Mouse (Mus musculus) E14TG2a.4 (cell line): ENCODE results near the gene Ipo11.

Experiments used
- H3K27me3 ChIP-seq: 2 replicates; pipeline ENCODE4 v1.6.1; 2014; ENCODE audit warnings: low read length, control low read depth; ENCODE audit not compliant: insufficient read depth
- H3K36me3 ChIP-seq: 2 replicates; pipeline ENCODE4 v1.6.1; 2014; ENCODE audit warnings: low read length, control low read depth; ENCODE audit not compliant: insufficient read depth
- H3K4me1 ChIP-seq: replicated peaks from 2 replicates; pipeline ENCODE4 v1.6.1; 2014; ENCODE audit warnings: low read depth, low read length, control low read depth
- H3K4me3 ChIP-seq: replicated peaks from 2 replicates; pipeline ENCODE4 v1.5.1; 2014; ENCODE audit warnings: mild to moderate bottlenecking, low read length
- H3K9me3 ChIP-seq: 2 replicates; pipeline ENCODE4 v1.6.1; 2014; ENCODE audit warnings: low read length, control low read depth
- CTCF ChIP-seq: conservative IDR thresholded peaks from 2 replicates; pipeline ENCODE4 v1.5.1; 2014; ENCODE audit warnings: low read length
- NANOG ChIP-seq: IDR thresholded peaks from 2 replicates; pipeline ENCODE4 v1.6.1; 2014; ENCODE audit warnings: borderline replicate concordance, low read length, mixed read lengths
- POU5F1 ChIP-seq: IDR thresholded peaks from 2 replicates; pipeline ENCODE4 v1.6.1; 2014; ENCODE audit warnings: low read length, borderline replicate concordance

Ipo11 gene

GRCm38 (mm10) chr13:106887364-106887763 lies 49.4 kb downstream of the Ipo11 start:
- H3K9me3 ChIP-seq, result no peaks in the 10 kb centered on the region
- peaks cover 78% of the 10 kb centered on the region for H3K36me3 ChIP-seq
- H3K27me3 ChIP-seq, result no peaks in the 10 kb centered on the region
- H3K4me3 ChIP-seq, result no peak overlapping the region
- TF ChIP-seq NANOG, result no peak
- TF ChIP-seq POU5F1, result no peak
- no peak for TF ChIP-seq CTCF
- H3K4me1 ChIP-seq, result peaks cover 17% of the 10 kb centered on the region

DNA sequence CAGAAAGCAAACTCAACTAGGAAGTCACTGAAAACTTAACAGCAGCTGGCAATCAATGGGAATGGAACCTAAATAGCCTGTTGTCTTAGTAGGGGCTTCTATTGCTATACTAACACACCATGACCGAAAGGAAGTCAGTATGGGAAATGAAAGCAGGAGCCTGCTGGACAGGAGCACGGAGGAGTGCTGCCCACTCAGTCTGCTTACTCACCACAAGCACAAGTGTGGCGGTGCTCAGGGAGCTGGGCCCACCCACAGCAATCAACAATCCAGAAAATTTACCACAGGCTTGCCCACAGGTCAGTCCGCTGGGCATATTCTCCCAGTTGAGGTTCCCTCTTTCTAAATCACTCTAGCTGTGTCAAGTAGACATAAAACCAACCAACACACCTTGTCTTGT lies 52.5 kb downstream of the Ipo11 start:
- no peaks in the 10 kb centered on the region for H3K9me3 ChIP-seq
- no peaks in the 10 kb centered on the region for H3K27me3 ChIP-seq
- TF ChIP-seq CTCF (no peak), NANOG (no peak), POU5F1 (no peak)
- peaks cover 17% of the 10 kb centered on the region for H3K4me1 ChIP-seq
- no peak overlapping the region for H3K4me3 ChIP-seq
- H3K36me3 ChIP-seq, result peaks cover 82% of the 10 kb centered on the region

DNA sequence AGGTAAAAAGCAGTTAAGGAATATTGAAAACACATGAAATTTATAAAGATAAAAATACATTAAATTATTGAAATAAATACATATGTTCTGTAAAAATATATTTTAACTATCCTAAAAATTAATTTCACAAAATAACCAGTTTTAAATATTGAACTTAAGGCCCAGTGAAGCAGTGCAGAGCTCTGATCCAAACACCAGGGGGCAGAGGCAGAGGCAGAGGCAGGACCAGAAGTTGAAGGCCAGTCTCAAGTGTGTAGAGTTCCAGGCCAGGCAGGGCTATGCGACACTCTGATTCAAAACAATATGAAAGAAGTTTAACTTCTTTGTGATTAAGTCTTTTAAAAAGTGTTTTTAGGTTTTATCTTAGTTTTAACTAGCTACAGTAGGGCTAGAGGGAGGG lies 60.5 kb downstream of the Ipo11 start:
- H3K27me3 ChIP-seq, result no peaks in the 10 kb centered on the region
- no peak overlapping the region for H3K4me3 ChIP-seq
- H3K9me3 ChIP-seq, result no peaks in the 10 kb centered on the region
- H3K4me1 ChIP-seq, result no peaks in the 10 kb centered on the region
- H3K36me3 ChIP-seq, result peaks cover 71% of the 10 kb centered on the region
- TF ChIP-seq POU5F1 (no peak), NANOG (no peak), CTCF (peak; percentile 65)

GRCm38 (mm10) chr13:106865547-106865946 lies 71.2 kb downstream of the Ipo11 start:
- no peak for TF ChIP-seq NANOG
- TF ChIP-seq CTCF, result no peak
- no peak for TF ChIP-seq POU5F1
- Histone ChIP-seq H3K36me3 (peaks cover 79% of the 10 kb centered on the region), H3K4me1 (no peaks in the 10 kb centered on the region), H3K27me3 (no peaks in the 10 kb centered on the region), H3K4me3 (no peak overlapping the region), H3K9me3 (no peaks in the 10 kb centered on the region)

DNA sequence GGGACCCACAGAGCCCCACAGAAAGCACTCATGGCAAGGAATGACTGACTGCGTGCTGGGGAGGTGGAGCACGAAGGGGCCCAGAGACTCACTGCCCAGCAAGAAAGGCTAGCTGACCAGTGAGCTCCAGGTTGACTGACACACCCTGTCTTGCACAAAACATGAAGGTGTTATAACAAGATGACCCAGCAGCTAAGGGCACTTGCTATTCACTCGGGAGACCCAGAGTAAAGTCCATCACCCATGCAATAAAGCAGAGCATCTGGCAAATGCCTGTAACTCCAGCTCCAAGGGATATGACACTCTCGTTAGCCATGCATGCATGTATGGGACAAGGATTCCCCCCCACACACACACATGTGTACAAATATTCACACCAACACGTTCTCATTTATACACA lies 78.0 kb downstream of the Ipo11 start:
- H3K27me3 ChIP-seq, result no peaks in the 10 kb centered on the region
- peaks cover 60% of the 10 kb centered on the region for H3K36me3 ChIP-seq
- peaks cover 42% of the 10 kb centered on the region for H3K4me1 ChIP-seq
- no peaks in the 10 kb centered on the region for H3K9me3 ChIP-seq
- no peak overlapping the region for H3K4me3 ChIP-seq
- TF ChIP-seq POU5F1, result no peak
- TF ChIP-seq CTCF, result no peak
- TF ChIP-seq NANOG, result no peak

- Histone ChIP-seq H3K9me3 (no peaks in the 10 kb centered on the region), H3K36me3 (peaks cover 49% of the 10 kb centered on the region), H3K4me1 (peaks cover 42% of the 10 kb centered on the region), H3K27me3 (no peaks in the 10 kb centered on the region), H3K4me3 (no peak overlapping the region)
- TF ChIP-seq POU5F1 (peak; percentile 67; the same call in 1 of the 2 replicates), CTCF (no peak), NANOG (peak; percentile 77; the same call in 1 of the 2 replicates)
These were observed 80.2 kb downstream of the Ipo11 start for GRCm38 (mm10) chr13:106856556-106856955.

DNA sequence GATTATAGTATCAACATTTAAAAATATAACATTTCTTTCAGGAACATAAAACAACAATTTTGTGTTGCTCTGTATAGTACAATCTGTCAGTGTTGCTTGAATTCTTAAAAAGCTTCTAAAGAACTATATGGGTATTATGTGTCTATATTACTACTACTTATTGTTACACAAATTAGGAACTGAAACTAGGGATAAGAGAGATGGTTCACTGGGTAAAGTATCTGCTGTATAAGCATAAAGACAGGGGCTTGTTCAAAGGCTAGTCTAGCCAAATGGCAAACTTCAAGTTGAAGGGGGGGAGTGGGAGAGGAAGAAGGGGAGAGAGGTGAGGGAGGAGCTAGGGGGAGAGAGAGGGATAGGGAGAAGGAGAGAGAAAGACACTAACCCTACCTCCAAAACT lies 89.2 kb downstream of the Ipo11 start:
- TF ChIP-seq POU5F1, result no peak
- TF ChIP-seq NANOG, result no peak
- no peak for TF ChIP-seq CTCF
- Histone ChIP-seq H3K4me3 (no peak overlapping the region), H3K4me1 (no peaks in the 10 kb centered on the region), H3K36me3 (peaks cover 44% of the 10 kb centered on the region), H3K27me3 (no peaks in the 10 kb centered on the region), H3K9me3 (no peaks in the 10 kb centered on the region)

- TF ChIP-seq POU5F1 (no peak), CTCF (no peak), NANOG (no peak)
- no peak overlapping the region for H3K4me3 ChIP-seq
- no peaks in the 10 kb centered on the region for H3K27me3 ChIP-seq
- no peaks in the 10 kb centered on the region for H3K4me1 ChIP-seq
- H3K9me3 ChIP-seq, result no peaks in the 10 kb centered on the region
- peaks cover 58% of the 10 kb centered on the region for H3K36me3 ChIP-seq
These were observed 91.8 kb downstream of the Ipo11 start for GRCm38 (mm10) chr13:106844928-106845327.

- H3K27me3 ChIP-seq, result no peaks in the 10 kb centered on the region
- H3K9me3 ChIP-seq, result no peaks in the 10 kb centered on the region
- no peak overlapping the region for H3K4me3 ChIP-seq
- no peak for TF ChIP-seq POU5F1
- no peak for TF ChIP-seq NANOG
- TF ChIP-seq CTCF, result no peak
- peaks cover 47% of the 10 kb centered on the region for H3K36me3 ChIP-seq
- 0 out of 2 replicates have a peak, but pooled peaks cover 2% of the 10 kb centered on the region for H3K4me1 ChIP-seq
These were observed 94.2 kb downstream of the Ipo11 start for GRCm38 (mm10) chr13:106842542-106842941.
